Comparison of ENCODE assay signal across 14 mouse cellular contexts in the genomic region with DNA sequence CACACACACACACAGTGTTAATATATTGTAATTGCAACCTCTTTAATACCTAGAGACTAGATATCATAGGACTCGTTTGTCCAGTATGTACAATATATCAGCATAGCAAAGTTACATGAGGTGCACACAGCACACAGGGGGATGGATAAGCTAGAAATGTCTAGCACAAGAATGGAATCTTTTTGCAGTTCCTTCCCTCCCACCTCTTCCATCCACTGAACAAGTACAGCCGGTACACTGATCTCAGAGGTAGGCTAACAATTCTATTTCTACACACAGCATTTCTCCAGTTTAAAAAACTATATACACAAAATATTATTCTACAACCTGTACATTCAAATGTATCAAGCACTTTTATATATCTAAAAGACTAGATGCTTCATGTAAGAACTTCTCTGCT.
"Had no signal": no experiment of that assay in that cellular context is flagged by ENCODE, and none has a peak within 500 bp of the region (broad histone marks: within the 10 kb centered on the region; RNA-seq: fewer than 3 reads in every experiment).

No protein-coding gene starts in this region.

- H3K4me1 ChIP-seq: midbrain, embryonic 13.5 days; midbrain, embryonic 15.5 days; neural tube, embryonic 12.5 days; stomach, embryonic 15.5 days had no signal

- H3K27me3 ChIP-seq: megakaryocyte, embryonic 14.5 days; midbrain, embryonic 13.5 days; midbrain, embryonic 15.5 days; neural tube, embryonic 12.5 days; stomach, embryonic 15.5 days had no signal

- ATAC-seq: midbrain, embryonic 13.5 days; midbrain, embryonic 15.5 days had no signal

- DNase-seq: lung, adult 18-20 months; lung, embryonic 14.5 days; lung, postnatal 10 days; lung, postnatal 4 days; right cerebral cortex, postnatal 14 days; thymus, adult 18-20 months; thymus, postnatal 14 days; thymus, postnatal 36 days had no signal

- H3K36me3 ChIP-seq: midbrain, embryonic 15.5 days; neural tube, embryonic 12.5 days; stomach, embryonic 15.5 days had no signal

- H3K27ac ChIP-seq: midbrain, embryonic 13.5 days; midbrain, embryonic 15.5 days; neural tube, embryonic 12.5 days; stomach, embryonic 15.5 days; stomach, postnatal 0 days had no signal

- H3K4me3 ChIP-seq: megakaryocyte, embryonic 14.5 days; midbrain, embryonic 13.5 days; midbrain, embryonic 15.5 days; neural tube, embryonic 12.5 days; stomach, embryonic 15.5 days had no signal

- H3K9ac ChIP-seq: lung, embryonic 14.5 days; midbrain, embryonic 13.5 days; midbrain, embryonic 15.5 days; neural tube, embryonic 12.5 days; stomach, embryonic 15.5 days had no signal

- H3K9me3 ChIP-seq: megakaryocyte, embryonic 14.5 days; midbrain, embryonic 13.5 days; midbrain, embryonic 15.5 days; neural tube, embryonic 12.5 days; stomach, embryonic 15.5 days had no signal
